Mouse (Mus musculus): Measurements from ENCODE around the gene Pgm5. TPM values are rescaled to one million over a fixed set of nuclear protein-coding genes. Genes with fewer than 3 reads are reported as not detected.

Gene Pgm5
- polyA plus RNA-seq, 1 experiment from 2014 or later, result 2.9 TPM

DNA sequence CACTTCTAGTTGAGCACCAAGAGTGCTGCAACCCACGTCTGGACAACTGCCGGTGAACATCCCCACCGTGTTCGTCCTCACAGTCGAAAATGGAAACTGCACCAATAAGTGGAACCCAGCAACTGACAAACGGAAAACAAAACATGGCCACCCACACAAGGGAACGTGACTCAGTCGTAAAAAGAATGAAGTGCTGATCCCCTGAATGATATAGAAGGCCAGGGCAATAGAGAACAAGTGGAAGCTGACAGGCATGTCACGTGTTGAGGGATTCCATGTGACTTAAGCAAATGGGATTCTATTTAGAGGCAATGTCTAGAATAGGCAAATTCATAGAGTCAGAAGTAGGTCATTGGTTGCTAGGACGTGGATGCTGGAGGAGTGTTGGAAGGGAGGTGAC lies 137.3 kb downstream of the Pgm5 start:
- Histone ChIP-seq H3K36me3 (ENCODE audit: insufficient read depth) (no peaks in the 10 kb centered on the region), H3K4me2 (no peak overlapping the region), H3K4me1 (ENCODE audit: insufficient read depth) (no peaks in the 10 kb centered on the region), H3K27me3 (ENCODE audit: insufficient read depth, low read length) (no peaks in the 10 kb centered on the region), H3K9ac (no peak overlapping the region), H3K9me3 (ENCODE audit: low read depth, low read length) (no peaks in the 10 kb centered on the region), H3K4me3 (ENCODE audit: low read depth, low read length) (no peak overlapping the region), H3K27ac (ENCODE audit: low read depth) (no peak overlapping the region)
- WGBS, result 78% methylated on average over 10 of the region's 10 CpGs
- ATAC-seq (ENCODE audit: insufficient read depth) (no peak), DNase-seq (no peak)
- no peak for TF ChIP-seq CTCF (IDR thresholded peaks at IDR 0.05; ENCODE audit: low read depth)

DNA sequence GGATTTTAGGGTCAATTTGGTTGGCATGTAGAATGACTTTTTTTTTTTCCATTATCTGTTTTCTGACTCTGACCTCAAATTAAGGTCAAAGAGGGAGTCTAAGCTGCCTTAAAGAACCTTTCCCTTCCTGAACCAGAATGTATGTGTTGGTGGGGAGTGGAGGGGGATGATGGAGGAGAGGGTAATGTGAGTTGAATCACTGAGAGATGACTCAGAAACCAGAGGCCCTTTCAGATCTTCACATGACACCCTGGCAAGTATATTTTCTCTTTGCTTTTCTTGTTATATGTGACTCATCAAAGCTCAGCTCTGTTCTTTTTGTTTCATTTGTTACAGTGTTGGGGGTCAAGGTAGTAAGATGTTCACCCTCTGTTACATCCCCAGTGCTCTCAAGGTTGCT lies 141.2 kb downstream of the Pgm5 start:
- Histone ChIP-seq H3K4me3 (ENCODE audit: low read depth, low read length) (no peak overlapping the region), H3K27me3 (ENCODE audit: insufficient read depth, low read length) (no peaks in the 10 kb centered on the region), H3K36me3 (ENCODE audit: insufficient read depth) (0 out of 2 replicates have a peak, but pooled peaks cover 2% of the 10 kb centered on the region), H3K9me3 (ENCODE audit: low read depth, low read length) (no peaks in the 10 kb centered on the region), H3K27ac (ENCODE audit: low read depth) (no peak overlapping the region), H3K9ac (no peak overlapping the region), H3K4me2 (no peak overlapping the region), H3K4me1 (ENCODE audit: insufficient read depth) (no peaks in the 10 kb centered on the region)
- ATAC-seq (ENCODE audit: insufficient read depth) (no peak), DNase-seq (no peak)
- TF ChIP-seq CTCF (IDR thresholded peaks at IDR 0.05; ENCODE audit: low read depth), result no peak

DNA sequence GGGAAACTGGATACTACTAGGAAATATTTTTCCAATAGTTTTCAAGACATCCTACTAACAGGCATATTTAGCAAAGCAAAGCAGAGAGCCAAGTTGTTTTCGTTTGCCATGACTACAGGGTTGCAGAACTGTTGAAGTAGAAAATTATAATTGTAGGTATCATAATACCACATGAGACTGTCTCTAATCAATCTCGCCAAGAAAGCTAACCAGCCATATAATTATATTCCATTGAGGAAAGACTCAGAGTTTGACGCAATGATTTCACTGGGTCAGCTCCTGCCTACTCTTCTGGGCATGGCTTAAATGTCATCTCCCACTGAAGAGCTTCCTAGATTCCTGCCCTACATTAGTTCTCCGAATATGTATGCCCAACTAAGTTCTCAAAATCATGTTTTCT lies 142.2 kb downstream of the Pgm5 start:
- Histone ChIP-seq H3K9me3 (ENCODE audit: low read depth, low read length) (no peaks in the 10 kb centered on the region), H3K4me2 (no peak overlapping the region), H3K27me3 (ENCODE audit: insufficient read depth, low read length) (no peaks in the 10 kb centered on the region), H3K27ac (ENCODE audit: low read depth) (no peak overlapping the region), H3K4me1 (ENCODE audit: insufficient read depth) (no peaks in the 10 kb centered on the region), H3K4me3 (ENCODE audit: low read depth, low read length) (no peak overlapping the region), H3K9ac (no peak overlapping the region), H3K36me3 (ENCODE audit: insufficient read depth) (0 out of 2 replicates have a peak, but pooled peaks cover 2% of the 10 kb centered on the region)
- TF ChIP-seq CTCF (IDR thresholded peaks at IDR 0.05; ENCODE audit: low read depth), result no peak
- ATAC-seq (ENCODE audit: insufficient read depth) (no peak), DNase-seq (no peak)
- 81% methylated on average over 4 of the region's 4 CpGs for WGBS

DNA sequence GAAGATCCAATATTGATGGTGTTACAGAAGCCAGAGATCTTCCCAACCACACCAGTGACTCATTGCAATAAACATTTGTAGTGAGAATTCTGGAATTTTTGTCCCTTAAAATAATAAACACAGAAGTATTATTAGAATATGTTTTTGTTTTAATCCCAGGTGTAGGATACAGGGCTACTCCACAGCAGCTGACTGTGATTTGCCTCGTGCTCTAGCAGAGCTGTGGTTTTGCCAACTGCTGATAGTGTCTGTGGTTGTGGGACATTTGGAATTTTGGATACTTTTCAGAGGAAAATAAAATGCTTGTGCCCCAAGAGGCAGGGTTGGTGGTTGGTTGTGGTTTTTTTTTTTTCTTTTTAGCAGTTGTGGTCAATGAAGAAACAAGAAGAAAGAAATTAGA lies 143.6 kb downstream of the Pgm5 start:
- Histone ChIP-seq H3K4me3 (ENCODE audit: low read depth, low read length) (no peak overlapping the region), H3K4me1 (ENCODE audit: insufficient read depth) (no peaks in the 10 kb centered on the region), H3K9ac (no peak overlapping the region), H3K27me3 (ENCODE audit: insufficient read depth, low read length) (no peaks in the 10 kb centered on the region), H3K36me3 (ENCODE audit: insufficient read depth) (0 out of 2 replicates have a peak, but pooled peaks cover 2% of the 10 kb centered on the region), H3K27ac (ENCODE audit: low read depth) (no peak overlapping the region), H3K9me3 (ENCODE audit: low read depth, low read length) (no peaks in the 10 kb centered on the region), H3K4me2 (no peak overlapping the region)
- no peak for DNase-seq
- no peak for ATAC-seq (ENCODE audit: insufficient read depth)
- TF ChIP-seq CTCF (IDR thresholded peaks at IDR 0.05; ENCODE audit: low read depth), result no peak
- 46% methylated on average over 1 of the region's 1 CpGs for whole genome bisulfite sequencing

DNA sequence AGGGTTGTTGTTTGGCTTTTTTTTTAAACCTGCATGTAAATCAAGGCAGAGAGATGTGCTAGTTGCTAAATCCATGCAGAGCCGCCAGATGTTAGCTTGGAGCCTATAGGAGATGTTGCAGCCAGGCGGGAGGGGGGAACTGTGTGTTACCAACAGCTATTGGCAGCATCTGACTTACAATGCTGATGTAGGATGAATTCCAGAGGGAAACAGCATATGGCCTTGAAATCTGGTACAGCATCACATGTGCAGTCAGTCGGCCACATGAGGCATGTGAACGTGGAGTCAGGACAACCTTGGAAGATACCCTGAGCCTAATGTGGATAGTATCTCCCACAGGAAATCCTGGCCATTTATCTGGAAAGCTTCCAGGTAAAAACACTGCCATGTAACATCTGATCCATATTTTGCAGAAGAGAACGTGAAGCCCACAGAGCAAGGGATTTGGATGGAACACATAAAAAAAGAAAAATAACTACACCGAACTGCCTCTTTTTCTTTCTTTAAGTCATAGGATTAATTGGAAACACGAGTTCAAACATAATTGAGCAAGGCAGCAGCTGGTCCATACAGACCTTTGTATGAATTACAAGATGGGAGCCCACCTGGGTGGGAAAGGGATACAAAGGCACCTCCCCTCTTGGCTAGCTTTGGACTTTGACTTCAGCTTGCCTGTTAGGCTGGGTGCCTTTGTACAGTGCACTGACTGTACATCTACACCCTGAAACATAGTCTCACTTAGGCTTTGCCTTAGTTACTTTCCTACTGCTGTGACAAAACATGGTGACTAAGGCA lies 145.2 kb downstream of the Pgm5 start:
- Histone ChIP-seq H3K9me3 (ENCODE audit: low read depth, low read length) (no peaks in the 10 kb centered on the region), H3K4me3 (ENCODE audit: low read depth, low read length) (no peak overlapping the region), H3K4me2 (no peak overlapping the region), H3K36me3 (ENCODE audit: insufficient read depth) (0 out of 2 replicates have a peak, but pooled peaks cover 2% of the 10 kb centered on the region), H3K27me3 (ENCODE audit: insufficient read depth, low read length) (no peaks in the 10 kb centered on the region), H3K27ac (ENCODE audit: low read depth) (no peak overlapping the region), H3K4me1 (ENCODE audit: insufficient read depth) (no peaks in the 10 kb centered on the region), H3K9ac (no peak overlapping the region)
- no peak for ATAC-seq (ENCODE audit: insufficient read depth)
- WGBS, result 69% methylated on average over 7 of the region's 7 CpGs
- DNase-seq, result no peak
- no peak for TF ChIP-seq CTCF (IDR thresholded peaks at IDR 0.05; ENCODE audit: low read depth)

DNA sequence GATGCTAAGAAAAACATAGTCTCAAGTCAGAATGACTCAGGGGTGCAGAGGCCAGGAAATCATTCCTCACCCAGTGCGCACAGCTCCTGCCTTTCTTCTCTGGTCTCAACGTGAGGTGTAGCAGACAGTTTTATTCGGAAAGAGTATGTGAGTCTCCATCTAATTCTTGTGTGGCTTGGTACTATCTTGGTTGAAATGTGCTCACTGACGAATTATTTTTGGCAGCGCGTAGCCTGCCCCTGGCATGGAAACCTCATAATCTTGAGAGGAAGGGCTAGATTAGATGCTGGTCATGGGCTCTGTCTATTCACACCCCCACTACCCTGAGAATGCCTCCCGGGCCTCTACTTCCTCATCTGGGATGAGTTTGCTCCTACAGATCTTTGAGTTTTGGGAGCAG lies 153.6 kb downstream of the Pgm5 start:
- H3K4me1 ChIP-seq (ENCODE audit: insufficient read depth), result peaks cover 12% of the 10 kb centered on the region
- H3K9ac ChIP-seq, result no peak overlapping the region
- H3K27ac ChIP-seq (ENCODE audit: low read depth), result no peak overlapping the region
- no peak for DNase-seq
- H3K36me3 ChIP-seq (ENCODE audit: insufficient read depth), result no peaks in the 10 kb centered on the region
- no peak overlapping the region for H3K4me3 ChIP-seq (ENCODE audit: low read depth, low read length)
- no peak overlapping the region for H3K4me2 ChIP-seq
- no peak for ATAC-seq (ENCODE audit: insufficient read depth)
- 59% methylated on average over 7 of the region's 7 CpGs for WGBS
- H3K9me3 ChIP-seq (ENCODE audit: low read depth, low read length), result no peaks in the 10 kb centered on the region
- no peaks in the 10 kb centered on the region for H3K27me3 ChIP-seq (ENCODE audit: insufficient read depth, low read length)
- TF ChIP-seq CTCF (IDR thresholded peaks at IDR 0.05; ENCODE audit: low read depth), result no peak

DNA sequence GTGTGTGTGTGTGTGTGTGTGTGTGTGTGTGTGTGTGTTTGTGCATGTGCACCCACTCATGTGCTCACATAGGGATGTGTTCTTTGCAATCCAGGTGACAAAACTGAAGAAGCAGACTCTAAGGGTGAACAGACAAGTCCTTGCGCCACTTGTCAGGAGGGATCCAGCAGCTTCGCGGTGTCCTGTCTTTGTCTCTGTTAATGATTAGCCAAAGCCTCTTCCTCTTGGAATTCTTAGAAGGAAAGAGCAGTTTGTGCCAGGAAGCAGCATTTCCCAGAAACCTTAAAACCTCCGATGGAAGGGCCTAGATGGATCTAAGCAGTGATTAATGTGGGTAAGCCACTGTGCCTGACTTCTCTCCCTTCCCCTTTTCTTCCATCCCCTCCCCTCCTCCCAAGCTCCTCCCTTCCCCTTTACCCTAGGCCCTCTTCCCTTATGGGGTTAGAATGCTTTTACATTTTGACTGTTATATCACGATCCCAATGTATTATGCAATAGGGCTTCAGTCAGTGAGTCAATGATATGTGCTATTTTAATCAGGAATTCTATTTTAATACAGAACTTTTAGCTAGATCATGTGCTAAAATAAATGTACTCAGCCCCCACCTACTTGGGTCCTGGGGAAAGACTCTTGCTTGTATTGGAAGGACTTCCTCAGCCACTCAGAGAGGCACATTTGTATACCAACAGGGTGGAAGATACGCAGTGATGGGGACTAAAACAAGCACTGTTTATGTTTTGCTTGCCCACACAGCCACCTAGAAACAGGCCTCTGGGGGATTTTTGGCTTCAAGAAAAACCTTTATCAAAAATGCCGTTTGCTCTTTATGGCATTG lies 154.4 kb downstream of the Pgm5 start:
- Histone ChIP-seq H3K27ac (ENCODE audit: low read depth) (no peak overlapping the region), H3K4me2 (no peak overlapping the region), H3K36me3 (ENCODE audit: insufficient read depth) (no peaks in the 10 kb centered on the region), H3K9ac (no peak overlapping the region), H3K9me3 (ENCODE audit: low read depth, low read length) (no peaks in the 10 kb centered on the region), H3K27me3 (ENCODE audit: insufficient read depth, low read length) (no peaks in the 10 kb centered on the region), H3K4me1 (ENCODE audit: insufficient read depth) (peaks cover 15% of the 10 kb centered on the region), H3K4me3 (ENCODE audit: low read depth, low read length) (no peak overlapping the region)
- no peak for TF ChIP-seq CTCF (IDR thresholded peaks at IDR 0.05; ENCODE audit: low read depth)
- DNase-seq (no peak), ATAC-seq (ENCODE audit: insufficient read depth) (no peak)
- WGBS, result 46% methylated on average over 7 of the region's 7 CpGs
